Mouse (Mus musculus) ES-E14 (cell line): ENCODE data around the gene Rapgef3.

Experiments used
- MAFK ChIP-seq: IDR thresholded peaks from 2 replicates; pipeline ENCODE4 v1.6.1; 2014; ENCODE audit warnings: mild to moderate bottlenecking, low read depth, low read length, inconsistent platforms; ENCODE audit not compliant: insufficient read depth
- ZC3H11A ChIP-seq: IDR thresholded peaks from 2 replicates; pipeline ENCODE4 v1.6.1; 2012; ENCODE audit warnings: low read depth, mild to moderate bottlenecking, inconsistent platforms, low read length, borderline replicate concordance

- TF ChIP-seq MAFK (no peak), ZC3H11A (peak; percentile 70; the same call in 1 of the 2 replicates)
These were observed 49.8 kb downstream of the Rapgef3 start for GRCm38 (mm10) chr15:97717861-97718534.
